In the genomic region with DNA sequence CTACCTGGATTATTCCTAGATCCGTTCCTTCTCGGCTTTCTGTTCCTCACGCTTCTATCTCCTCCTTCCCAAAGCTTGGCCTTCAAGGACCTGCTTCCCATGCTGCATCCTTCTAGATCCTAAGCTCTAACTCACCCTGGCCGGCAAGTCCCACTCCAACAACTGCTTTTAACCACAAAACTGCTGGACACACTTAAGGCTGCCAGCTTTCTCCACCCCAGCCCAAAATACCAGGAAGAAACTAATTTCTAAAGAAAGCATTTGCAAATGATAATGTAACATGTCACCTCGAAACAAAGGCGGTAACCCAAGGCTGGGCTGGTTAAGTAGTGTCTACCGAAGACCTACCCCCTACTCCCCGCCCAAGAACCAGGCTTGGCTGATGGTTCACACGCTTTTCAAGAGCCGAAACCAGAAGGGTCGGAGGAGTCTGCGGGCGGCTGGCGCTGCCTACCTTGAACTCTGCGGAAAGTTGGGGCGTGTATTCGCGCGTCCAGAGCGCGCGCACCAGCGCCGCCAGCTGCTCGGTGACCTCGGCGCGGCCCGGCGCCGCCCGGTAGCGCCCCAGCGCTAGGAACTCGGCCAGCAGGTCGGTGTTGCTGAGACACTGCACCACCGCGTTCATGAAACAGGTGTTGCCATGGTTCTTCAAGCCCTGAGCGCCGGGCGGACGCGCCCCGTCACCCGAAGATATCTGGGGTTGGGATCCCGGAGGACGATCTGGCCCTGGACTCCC, we compare ENCODE assay signal across 8 mouse cellular contexts. TPM values are rescaled to one million over a fixed set of nuclear protein-coding genes. Genes with fewer than 3 reads are reported as not detected.
DNase-seq lines count a peak whose midpoint lies in the region; ATAC-seq and TF ChIP-seq lines count a peak whose summit lies in the region.

No protein-coding gene starts in this region.

- H3K4me1 ChIP-seq in intestine, embryonic 16.5 days (ENCODE audit: control insufficient read depth, insufficient read depth, low read length): peaks cover 6% of the 10 kb centered on the region; the same call in 1 of the 2 replicates
- no peaks in the 10 kb centered on the region; the same call in 1 of the 2 replicates for H3K4me1 ChIP-seq in liver, embryonic 11.5 days (replicated peaks; ENCODE audit: control insufficient read depth, insufficient read depth, low read length)

- peak overlapping the region; percentile 9 for H3ac ChIP-seq in myocyte (ENCODE audit: control insufficient read depth, insufficient read length)

- H3K4me3 ChIP-seq in intestine, embryonic 16.5 days (ENCODE audit: low read length): peak overlapping the region; percentile 79
- peak overlapping the region; percentile 69 for H3K4me3 ChIP-seq in liver, embryonic 11.5 days (ENCODE audit: low read depth, low read length)
- peak overlapping the region; percentile 33 for H3K4me3 ChIP-seq in myocyte

- H3K27ac ChIP-seq in intestine, embryonic 16.5 days (ENCODE audit: low read length): peak overlapping the region; percentile 98
- no peak overlapping the region for H3K27ac ChIP-seq in liver, embryonic 11.5 days (ENCODE audit: low read depth, low read length)

- peak overlapping the region; percentile 78 for H3K9ac ChIP-seq in intestine, embryonic 16.5 days (ENCODE audit: low read depth, low read length)
- H3K9ac ChIP-seq in liver, embryonic 11.5 days (ENCODE audit: low read depth, low read length): peak overlapping the region; percentile 3; the same call in 1 of the 2 replicates

- peak; percentile 24 to 30 for DNase-seq in cerebellum, postnatal 14 days
- no peak for DNase-seq in cerebellum, adult 11 months
- DNase-seq in embryo, embryonic 10.5 days (ENCODE audit: low spot score): peak; percentile 58
- peak; percentile 49 for DNase-seq in liver, embryonic 11.5 days (ENCODE audit: low spot score)
- peak; percentile 63 for DNase-seq in urinary bladder, postnatal 14 days (ENCODE audit: low spot score)

- 0 out of 2 replicates have a peak, but pooled peaks cover 2% of the 10 kb centered on the region for H3K27me3 ChIP-seq in intestine, embryonic 16.5 days (replicated peaks; ENCODE audit: control insufficient read depth, insufficient read depth, low read length)
- H3K27me3 ChIP-seq in liver, embryonic 11.5 days (replicated peaks; ENCODE audit: control insufficient read depth, insufficient read depth, low read length): peaks cover 33% of the 10 kb centered on the region
- no peaks in the 10 kb centered on the region for H3K27me3 ChIP-seq in myocyte (ENCODE audit: control insufficient read depth, insufficient read depth, insufficient read length)

- 3% methylated on average over 47 of the region's 47 CpGs for WGBS in intestine, embryonic 16.5 days
- WGBS in liver, embryonic 11.5 days: 2% methylated on average over 47 of the region's 47 CpGs

- no peaks in the 10 kb centered on the region for H3K79me2 ChIP-seq in myocyte (ENCODE audit: control insufficient read depth, insufficient read depth)

- H3K4me2 ChIP-seq in intestine, embryonic 16.5 days (ENCODE audit: low read depth, low read length): peak overlapping the region; percentile 96
- peak overlapping the region; percentile 99 for H3K4me2 ChIP-seq in liver, embryonic 11.5 days
- peak overlapping the region; percentile 92 for H3K4me2 ChIP-seq in myocyte (ENCODE audit: low read depth)

- no peaks in the 10 kb centered on the region for H3K36me3 ChIP-seq in intestine, embryonic 16.5 days (ENCODE audit: control insufficient read depth, insufficient read depth, low read length)
- H3K36me3 ChIP-seq in liver, embryonic 11.5 days (ENCODE audit: control insufficient read depth, insufficient read depth, low read length): no peaks in the 10 kb centered on the region
- no peaks in the 10 kb centered on the region for H3K36me3 ChIP-seq in myocyte (ENCODE audit: control insufficient read depth, insufficient read depth)

- peak; percentile 33 for ATAC-seq in granulocyte monocyte progenitor cell, adult 5-6 weeks (replicated peaks; ENCODE audit: poor library complexity, severe bottlenecking)
- ATAC-seq in intestine, embryonic 16.5 days: peak; percentile 34
- no peak for ATAC-seq in liver, embryonic 11.5 days (replicated peaks; ENCODE audit: low FRiP score)

- TF ChIP-seq POLR2A in myocyte (IDR thresholded peaks at IDR 0.05; ENCODE audit: insufficient read length, low read depth): peak; percentile 25

- H3K9me3 ChIP-seq in intestine, embryonic 16.5 days (ENCODE audit: control insufficient read depth, low read length): no peaks in the 10 kb centered on the region
- H3K9me3 ChIP-seq in liver, embryonic 11.5 days (ENCODE audit: control insufficient read depth, low read length): no peaks in the 10 kb centered on the region

TF ChIP-seq in myocyte, 11 proteins besides CTCF, POLR2A, EP300 and RAD21:
- TF ChIP-seq MYOG (IDR thresholded peaks at IDR 0.05; ENCODE audit: control insufficient read depth in 1 of 3, insufficient read depth in 1 of 3, insufficient read length in 2 of 3, low read depth in 2 of 3) (peak in 2 of 3 experiments; percentile 70 to 90), POLR2AphosphoS2 (IDR thresholded peaks at IDR 0.05; ENCODE audit: insufficient read length, low read depth) (no peak), MYOD1 (IDR thresholded peaks at IDR 0.05; ENCODE audit: control insufficient read depth in 1 of 3, insufficient read length in 2 of 3, low read depth in 2 of 3) (peak in 2 of 3 experiments; percentile 62 to 82)
TF ChIP-seq in myocyte: peak in this region for 2.

RNA-seq across cellular contexts. Expression of a gene that starts 0.7 kb away (rescaled TPM):
- total RNA-seq in granulocyte monocyte progenitor cell, adult 5-6 weeks (2014; fragmentation: Nextera tagmentation): not detected in 2 replicates
- total RNA-seq in granulocyte monocyte progenitor cell, adult 5-6 weeks (2017): not detected in 2 replicates
- 3.3 and 4.0 TPM in 2 replicates for polyA plus RNA-seq in intestine, embryonic 16.5 days (2015; fragmentation: Nextera tagmentation; extraction: Ambion mirVana)
- polyA plus RNA-seq in liver, embryonic 11.5 days (2014; fragmentation: Nextera tagmentation; extraction: Ambion mirVana): 0.13 and 0.16 TPM in 2 replicates
- 3.5 TPM for polyA plus RNA-seq in myocyte (2012; fragmentation: generic; extraction: Trizol)

RNA-seq across cellular contexts. Expression of a gene that starts 44.2 kb away (rescaled TPM):
- total RNA-seq in granulocyte monocyte progenitor cell, adult 5-6 weeks (2014; fragmentation: Nextera tagmentation): not detected in 2 replicates
- not detected in 2 replicates for total RNA-seq in granulocyte monocyte progenitor cell, adult 5-6 weeks (2017)
- polyA plus RNA-seq in intestine, embryonic 16.5 days (2015; fragmentation: Nextera tagmentation; extraction: Ambion mirVana): 0.57 and 0.89 TPM in 2 replicates
- not detected in 2 replicates for polyA plus RNA-seq in liver, embryonic 11.5 days (2014; fragmentation: Nextera tagmentation; extraction: Ambion mirVana)
- polyA plus RNA-seq in myocyte (2012; fragmentation: generic; extraction: Trizol): 35.5 TPM

RNA-seq across cellular contexts. Expression of a gene that starts 44.7 kb away (rescaled TPM):
- total RNA-seq in granulocyte monocyte progenitor cell, adult 5-6 weeks (2014; fragmentation: Nextera tagmentation): 28.4 and 51.5 TPM in 2 replicates
- 25.2 and 28.6 TPM in 2 replicates for total RNA-seq in granulocyte monocyte progenitor cell, adult 5-6 weeks (2017)
- polyA plus RNA-seq in intestine, embryonic 16.5 days (2015; fragmentation: Nextera tagmentation; extraction: Ambion mirVana): 63.5 and 64.2 TPM in 2 replicates
- 43.2 and 45.8 TPM in 2 replicates for polyA plus RNA-seq in liver, embryonic 11.5 days (2014; fragmentation: Nextera tagmentation; extraction: Ambion mirVana)
- 32.5 TPM for polyA plus RNA-seq in myocyte (2012; fragmentation: generic; extraction: Trizol)

Comparison
In these comparisons a context has a peak if more than half of its experiments do, and no peak if none do; other contexts are left out.
1. RNA of a gene that starts 44.2 kb away (polyA plus RNA-seq): 35.5 TPM in myocyte (single experiment); 0.57 to 0.89 TPM in intestine, embryonic 16.5 days and not detected in liver, embryonic 11.5 days; every median in the first group is over 10 times any median in the second.
2. Peak in every context shown above with its lines, with median percentiles within 50 percentile points of each other: H3K4me2 ChIP-seq and H3K4me3 ChIP-seq.